Mouse (Mus musculus): ENCODE data around the gene Upk2. TPM values are rescaled to one million over a fixed set of nuclear protein-coding genes. Genes with fewer than 3 reads are reported as not detected.
A peak's percentile ranks its signal among the peaks of the same experiment; 100 is the strongest.

Upk2 gene
- polyA plus RNA-seq, 1 experiment from 2014 or later = 0.29 TPM

GRCm38 (mm10) chr9:44486335-44486734 lies 31.6 kb upstream of the Upk2 start:
- Histone ChIP-seq H3K9me3 (no peaks in the 10 kb centered on the region), H3K9ac (peak overlapping the region; percentile 99), H3K27me3 (peaks cover 4% of the 10 kb centered on the region; the same call in 1 of the 2 replicates), H3K27ac (peak overlapping the region; percentile 75), H3K36me3 (replicated peaks) (peaks cover under 1% of the 10 kb centered on the region), H3K4me1 (peaks cover 88% of the 10 kb centered on the region), H3K4me3 (replicated peaks) (peak overlapping the region; percentile 96), H3K4me2 (peak overlapping the region; percentile 93)
- WGBS = 17% methylated on average over 3 of the region's 3 CpGs
- no peak for ATAC-seq (ENCODE audit: low FRiP score)

GRCm38 (mm10) chr9:44485516-44486161 lies 30.9 kb upstream of the Upk2 start:
- Histone ChIP-seq H3K27ac (no peak overlapping the region), H3K36me3 (replicated peaks) (no peaks in the 10 kb centered on the region), H3K4me3 (replicated peaks) (peak overlapping the region; percentile 96), H3K4me1 (peaks cover 81% of the 10 kb centered on the region), H3K9ac (peak overlapping the region; percentile 99), H3K4me2 (peak overlapping the region; percentile 93), H3K27me3 (peaks cover 4% of the 10 kb centered on the region; the same call in 1 of the 2 replicates), H3K9me3 (no peaks in the 10 kb centered on the region)
- 26% methylated on average over 11 of the region's 14 CpGs for WGBS
- no peak for ATAC-seq (ENCODE audit: low FRiP score)

GRCm38 (mm10) chr9:44485105-44485515 lies 30.3 kb upstream of the Upk2 start:
- Histone ChIP-seq H3K4me2 (peak overlapping the region; percentile 93), H3K4me3 (replicated peaks) (peak overlapping the region; percentile 96), H3K9ac (peak overlapping the region; percentile 99), H3K9me3 (no peaks in the 10 kb centered on the region), H3K27me3 (peaks cover 4% of the 10 kb centered on the region; the same call in 1 of the 2 replicates), H3K27ac (no peak overlapping the region), H3K36me3 (replicated peaks) (no peaks in the 10 kb centered on the region), H3K4me1 (peaks cover 80% of the 10 kb centered on the region)
- no peak for ATAC-seq (ENCODE audit: low FRiP score)
- 49% methylated on average over 6 of the region's 6 CpGs for WGBS

GRCm38 (mm10) chr9:44484311-44485104 lies 29.7 kb upstream of the Upk2 start:
- H3K4me2 ChIP-seq = peak overlapping the region; percentile 93
- no peaks in the 10 kb centered on the region for H3K9me3 ChIP-seq
- peaks cover 79% of the 10 kb centered on the region for H3K4me1 ChIP-seq
- peak overlapping the region; percentile 96 for H3K4me3 ChIP-seq (replicated peaks)
- WGBS = 46% methylated on average over 7 of the region's 7 CpGs
- no peaks in the 10 kb centered on the region for H3K36me3 ChIP-seq (replicated peaks)
- H3K27ac ChIP-seq = no peak overlapping the region
- peaks cover 4% of the 10 kb centered on the region; the same call in 1 of the 2 replicates for H3K27me3 ChIP-seq
- peak overlapping the region; percentile 99; the same call in 1 of the 2 replicates for H3K9ac ChIP-seq
- ATAC-seq (ENCODE audit: low FRiP score) = no peak

- Histone ChIP-seq H3K4me2 (peak overlapping the region; percentile 93), H3K4me1 (peaks cover 70% of the 10 kb centered on the region), H3K9ac (peak overlapping the region; percentile 99), H3K27ac (peak overlapping the region; percentile 97), H3K27me3 (peaks cover 4% of the 10 kb centered on the region; the same call in 1 of the 2 replicates), H3K9me3 (no peaks in the 10 kb centered on the region), H3K4me3 (replicated peaks) (peak overlapping the region; percentile 96), H3K36me3 (replicated peaks) (no peaks in the 10 kb centered on the region)
- peak; percentile 19; the same call in 1 of the 2 replicates for ATAC-seq (ENCODE audit: low FRiP score)
- WGBS = 1% methylated on average over 12 of the region's 12 CpGs
These were observed 28.8 kb upstream of the Upk2 start for GRCm38 (mm10) chr9:44483510-44484044.

GRCm38 (mm10) chr9:44483041-44483509 lies 28.3 kb upstream of the Upk2 start:
- Histone ChIP-seq H3K4me2 (peak overlapping the region; percentile 93), H3K27ac (peak overlapping the region; percentile 97), H3K4me3 (replicated peaks) (peak overlapping the region; percentile 96), H3K4me1 (peaks cover 67% of the 10 kb centered on the region), H3K9me3 (no peaks in the 10 kb centered on the region), H3K27me3 (peaks cover 4% of the 10 kb centered on the region; the same call in 1 of the 2 replicates), H3K9ac (peak overlapping the region; percentile 99), H3K36me3 (replicated peaks) (no peaks in the 10 kb centered on the region)
- ATAC-seq (ENCODE audit: low FRiP score) = no peak
- under 1% methylated on average over 39 of the region's 39 CpGs for WGBS

GRCm38 (mm10) chr9:44482552-44482951 lies 27.8 kb upstream of the Upk2 start, which contains the start of gene Bcl9l:
Bcl9l (plus strand) TSS chr9:44482825.
- Histone ChIP-seq H3K27ac (peak within 1 kb of the TSS; percentile 97), H3K4me1 (peaks cover 67% of the 10 kb centered on the region), H3K9ac (peak within 1 kb of the TSS; percentile 99), H3K4me2 (peak within 1 kb of the TSS; percentile 93), H3K36me3 (replicated peaks) (no peaks in the 10 kb centered on the region), H3K9me3 (no peaks in the 10 kb centered on the region), H3K4me3 (replicated peaks) (peak within 1 kb of the TSS; percentile 96), H3K27me3 (peaks cover 4% of the 10 kb centered on the region; the same call in 1 of the 2 replicates)
- WGBS = under 1% methylated on average over 24 of the region's 31 CpGs
- peak; percentile 72 for ATAC-seq (ENCODE audit: low FRiP score)

GRCm38 (mm10) chr9:44482112-44482511 lies 27.3 kb upstream of the Upk2 start:
- H3K9ac ChIP-seq = peak overlapping the region; percentile 99
- H3K36me3 ChIP-seq (replicated peaks) = no peaks in the 10 kb centered on the region
- no peaks in the 10 kb centered on the region for H3K9me3 ChIP-seq
- H3K4me1 ChIP-seq = peaks cover 67% of the 10 kb centered on the region
- H3K27me3 ChIP-seq = peaks cover 4% of the 10 kb centered on the region; the same call in 1 of the 2 replicates
- H3K27ac ChIP-seq = peak overlapping the region; percentile 97
- peak overlapping the region; percentile 96 for H3K4me3 ChIP-seq (replicated peaks)
- H3K4me2 ChIP-seq = peak overlapping the region; percentile 93
- WGBS = 10% methylated on average over 3 of the region's 3 CpGs
- ATAC-seq (ENCODE audit: low FRiP score) = no peak

- Histone ChIP-seq H3K4me1 (peaks cover 45% of the 10 kb centered on the region), H3K36me3 (replicated peaks) (no peaks in the 10 kb centered on the region), H3K4me3 (replicated peaks) (peak overlapping the region; percentile 74), H3K27me3 (peaks cover 4% of the 10 kb centered on the region; the same call in 1 of the 2 replicates), H3K9ac (peak overlapping the region; percentile 86), H3K27ac (peak overlapping the region; percentile 99), H3K4me2 (peak overlapping the region; percentile 98), H3K9me3 (no peaks in the 10 kb centered on the region)
- under 1% methylated on average over 26 of the region's 26 CpGs for WGBS
- peak; percentile 60 for ATAC-seq (ENCODE audit: low FRiP score)
These were observed 25.1 kb upstream of the Upk2 start for GRCm38 (mm10) chr9:44479628-44480428.

GRCm38 (mm10) chr9:44478959-44479605 lies 24.3 kb upstream of the Upk2 start:
- Histone ChIP-seq H3K9me3 (no peaks in the 10 kb centered on the region), H3K4me3 (replicated peaks) (peak overlapping the region; percentile 74), H3K4me2 (peak overlapping the region; percentile 98), H3K9ac (peak overlapping the region; percentile 86), H3K4me1 (peaks cover 38% of the 10 kb centered on the region), H3K27me3 (peaks cover 4% of the 10 kb centered on the region; the same call in 1 of the 2 replicates), H3K27ac (peak overlapping the region; percentile 99), H3K36me3 (replicated peaks) (no peaks in the 10 kb centered on the region)
- under 1% methylated on average over 29 of the region's 29 CpGs for WGBS
- peak; percentile 54 for ATAC-seq (ENCODE audit: low FRiP score)

All from forebrain, embryonic 12.5 days (tissue).